Mouse (Mus musculus) midbrain, postnatal 0 days (tissue): Measurements from ENCODE around the gene Brix1. TPM values are rescaled to one million over a fixed set of nuclear protein-coding genes. Genes with fewer than 3 reads are reported as not detected.

Experiments
- ATAC-seq: fragments of 200-750 bp; cut with Nextera tagmentation; 2 replicates; pipeline ENCODE4 v1.8.0; 2017; ENCODE audit warnings: moderate number of reproducible peaks, mild to moderate bottlenecking, moderate TSS enrichment, moderate library complexity; ENCODE audit not compliant: low FRiP score
- DNase-seq: peaks from one replicate; pipeline ENCODE4 v3.0.0-alpha.2; 2015; ENCODE audit warnings: low spot score
- H3K27ac ChIP-seq: fragments of 300-500 bp; sonication (generic); 2 replicates; pipeline ENCODE4 v1.5.1; 2014; ENCODE audit warnings: low read depth, mild to moderate bottlenecking, low read length, mixed read lengths
- H3K27me3 ChIP-seq: fragments of 300-500 bp; sonication (generic); 2 replicates; pipeline ENCODE4 v1.6.1; 2014; ENCODE audit warnings: low read length, control low read depth, mixed read lengths; ENCODE audit not compliant: insufficient read depth
- H3K36me3 ChIP-seq: fragments of 300-500 bp; sonication (generic); 2 replicates; pipeline ENCODE4 v1.6.1; 2014; ENCODE audit warnings: low read length, control low read depth, mixed read lengths; ENCODE audit not compliant: insufficient read depth
- H3K4me1 ChIP-seq: fragments of 300-500 bp; sonication (generic); 2 replicates; pipeline ENCODE4 v1.6.1; 2014; ENCODE audit warnings: mild to moderate bottlenecking, control low read depth, antibody characterized with exemption, low read length, mixed read lengths; ENCODE audit not compliant: insufficient read depth
- H3K4me2 ChIP-seq: fragments of 300-500 bp; sonication (generic); 2 replicates; pipeline ENCODE4 v1.6.1; 2014; ENCODE audit warnings: low read depth, mild to moderate bottlenecking, low read length, mixed read lengths; ENCODE audit not compliant: poor library complexity, severe bottlenecking
- H3K4me3 ChIP-seq: fragments of 300-500 bp; sonication (generic); 2 replicates; pipeline ENCODE4 v1.5.1; 2014; ENCODE audit warnings: low read depth, mild to moderate bottlenecking, low read length, moderate library complexity
- H3K9ac ChIP-seq: fragments of 300-500 bp; sonication (generic); replicated peaks from 2 replicates; pipeline ENCODE4 v1.6.1; 2014; ENCODE audit warnings: mild to moderate bottlenecking, low read length, moderate library complexity, mixed read lengths; ENCODE audit not compliant: poor library complexity, severe bottlenecking
- H3K9me3 ChIP-seq: fragments of 300-500 bp; sonication (generic); 2 replicates; pipeline ENCODE4 v1.6.1; 2016; ENCODE audit warnings: low read length, control low read depth
- CTCF ChIP-seq: IDR thresholded peaks from 2 replicates; pipeline ENCODE4 v1.5.1; 2016; ENCODE audit warnings: antibody characterized with exemption, mild to moderate bottlenecking
- WGBS: fragments of 180-500 bp; shearing (Covaris S2); extraction: QIAGEN DNeasy Blood & Tissue Kit; methylation state at CpG from one replicate; pipeline ENCODE4 v1.1.7; 2014; 5-methylcytosine and 5-hydroxymethylcytosine counted together
- polyA plus RNA-seq: library from polyadenylated mRNA; unstranded; fragments of >200 nt; fragmentation: Nextera tagmentation; extraction: Ambion mirVana; gene quantifications from 2 replicates; pipeline ENCODE4 v1.2.1, GENCODE M21; 2015
- total RNA-seq: library from RNA; depleted of rRNA; stranded (reverse); fragments of >200 nt; gene quantifications from 2 replicates; pipeline ENCODE4 v1.2.3, GENCODE M21; 2014; rRNA removed

The Brix1 gene
- total and polyA plus RNA-seq, 2 experiments from 2014 or later, result 6.1 to 52.7 TPM

DNA sequence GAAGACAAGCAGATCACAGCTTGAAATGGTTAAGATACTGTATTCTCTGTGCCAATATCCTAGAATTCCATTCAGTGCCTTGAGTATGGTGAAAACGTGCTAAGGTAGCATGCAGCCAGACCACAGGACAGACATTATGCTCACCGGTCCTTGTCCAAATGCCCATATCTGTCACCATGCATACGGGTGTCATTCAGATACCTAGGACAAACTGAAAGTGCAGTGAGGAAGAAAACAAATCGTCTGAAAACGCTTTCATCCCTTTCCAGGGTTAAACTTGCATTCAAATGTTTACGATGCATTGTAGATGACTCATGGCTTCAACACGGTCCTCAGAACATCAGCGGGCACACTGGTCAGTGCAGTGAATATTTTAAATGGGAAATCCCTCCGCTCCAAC lies 44.3 kb downstream of the Brix1 start:
- H3K9me3 ChIP-seq, result no peaks in the 10 kb centered on the region
- 91% methylated on average over 9 of the region's 9 CpGs for WGBS
- H3K4me2 ChIP-seq, result no peak overlapping the region
- H3K27me3 ChIP-seq, result no peaks in the 10 kb centered on the region
- H3K4me1 ChIP-seq, result no peaks in the 10 kb centered on the region
- H3K36me3 ChIP-seq, result 0 out of 2 replicates have a peak, but pooled peaks cover 16% of the 10 kb centered on the region
- no peak overlapping the region for H3K27ac ChIP-seq
- H3K9ac ChIP-seq, result no peak overlapping the region
- DNase-seq (no peak), ATAC-seq (no peak)
- TF ChIP-seq CTCF, result no peak
- no peak overlapping the region for H3K4me3 ChIP-seq

- no peak for ATAC-seq
- TF ChIP-seq CTCF, result peak; percentile 62
- Histone ChIP-seq H3K9ac (no peak overlapping the region), H3K36me3 (0 out of 2 replicates have a peak, but pooled peaks cover 15% of the 10 kb centered on the region), H3K27me3 (no peaks in the 10 kb centered on the region), H3K4me3 (no peak overlapping the region), H3K27ac (no peak overlapping the region), H3K9me3 (no peaks in the 10 kb centered on the region), H3K4me2 (no peak overlapping the region), H3K4me1 (no peaks in the 10 kb centered on the region)
- DNase-seq, result peak; percentile 26
- 75% methylated on average over 6 of the region's 6 CpGs for WGBS
These were observed 45.8 kb downstream of the Brix1 start for GRCm38 (mm10) chr15:10439963-10440362.

DNA sequence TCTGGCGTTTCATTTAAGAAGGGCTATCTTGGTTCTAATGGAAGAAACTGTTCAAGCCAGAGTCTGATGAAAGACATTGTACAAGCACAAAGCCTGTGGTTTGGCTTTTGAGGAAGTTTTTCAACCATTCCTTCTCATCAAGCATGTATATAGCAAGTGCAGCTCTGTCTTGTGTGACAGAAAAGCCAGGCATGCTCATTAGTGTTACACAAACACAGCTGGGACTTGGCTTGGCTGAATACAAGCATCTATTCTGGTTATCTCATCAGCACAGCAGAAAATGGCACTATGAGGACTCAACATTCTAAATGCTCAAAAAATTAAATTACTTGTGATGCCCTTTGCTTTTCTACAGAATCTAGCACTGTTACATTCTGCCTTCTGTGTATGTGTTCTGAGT lies 48.9 kb downstream of the Brix1 start:
- Histone ChIP-seq H3K27me3 (no peaks in the 10 kb centered on the region), H3K4me1 (no peaks in the 10 kb centered on the region), H3K27ac (no peak overlapping the region), H3K9me3 (no peaks in the 10 kb centered on the region), H3K4me2 (no peak overlapping the region), H3K9ac (no peak overlapping the region), H3K36me3 (0 out of 2 replicates have a peak, but pooled peaks cover 4% of the 10 kb centered on the region), H3K4me3 (no peak overlapping the region)
- DNase-seq, result no peak
- WGBS, result 88% methylated on average over 1 of the region's 1 CpGs
- no peak for TF ChIP-seq CTCF
- ATAC-seq, result no peak

GRCm38 (mm10) chr15:10426545-10427266 lies 59.0 kb downstream of the Brix1 start:
- Histone ChIP-seq H3K27me3 (no peaks in the 10 kb centered on the region), H3K36me3 (no peaks in the 10 kb centered on the region), H3K9me3 (no peaks in the 10 kb centered on the region), H3K4me1 (no peaks in the 10 kb centered on the region), H3K9ac (no peak overlapping the region), H3K4me2 (no peak overlapping the region), H3K27ac (no peak overlapping the region), H3K4me3 (no peak overlapping the region)
- DNase-seq (no peak), ATAC-seq (no peak)
- TF ChIP-seq CTCF, result no peak
- 96% methylated on average over 13 of the region's 13 CpGs for WGBS

- ATAC-seq (no peak), DNase-seq (no peak)
- H3K27ac ChIP-seq, result no peak overlapping the region
- no peak overlapping the region for H3K4me2 ChIP-seq
- no peaks in the 10 kb centered on the region for H3K4me1 ChIP-seq
- TF ChIP-seq CTCF, result no peak
- H3K9ac ChIP-seq, result no peak overlapping the region
- no peaks in the 10 kb centered on the region for H3K36me3 ChIP-seq
- no peak overlapping the region for H3K4me3 ChIP-seq
- no peaks in the 10 kb centered on the region for H3K27me3 ChIP-seq
- no peaks in the 10 kb centered on the region for H3K9me3 ChIP-seq
- 93% methylated on average over 6 of the region's 6 CpGs for WGBS
These were observed 59.6 kb downstream of the Brix1 start for GRCm38 (mm10) chr15:10426124-10426523.

Other genes starting within 250 kb of the Brix1 start
- gene Gm21973, start 160.6 kb downstream of the Brix1 start, total RNA-seq, result not detected in 2 replicates
- gene Gm21973, start 160.6 kb downstream of the Brix1 start, polyA plus RNA-seq, result not detected in 2 replicates
- gene Agxt2, start 127.4 kb downstream of the Brix1 start, total RNA-seq, result not detected in 2 replicates
- not detected in 2 replicates for gene Agxt2, start 127.4 kb downstream of the Brix1 start, polyA plus RNA-seq
- gene Dnajc21, start 15.4 kb downstream of the Brix1 start, total RNA-seq, result 3.9 and 6.8 TPM in 2 replicates
- gene Dnajc21, start 15.4 kb downstream of the Brix1 start, polyA plus RNA-seq, result 11.6 and 15.5 TPM in 2 replicates
- gene Rad1, start 71 bp upstream of the Brix1 start, total RNA-seq, result 15.5 and 18.4 TPM in 2 replicates
- gene Rad1, start 71 bp upstream of the Brix1 start, polyA plus RNA-seq, result 18.1 TPM in 2 replicates
- not detected in 2 replicates for gene Ttc23l, start 72.7 kb upstream of the Brix1 start, total RNA-seq
- not detected in 2 replicates for gene Ttc23l, start 72.7 kb upstream of the Brix1 start, polyA plus RNA-seq
- 9.0 TPM in 2 replicates for gene Rai14, start 228.7 kb upstream of the Brix1 start, total RNA-seq
- 2.7 and 4.3 TPM in 2 replicates for gene Rai14, start 228.7 kb upstream of the Brix1 start, polyA plus RNA-seq